Mouse (Mus musculus) spleen, embryonic (tissue): ENCODE measurements at regions not wholly inside any gene's neighbourhood (a gene's known extent, or its start where the extent isn't known, plus 50 kb on each side); places are given as distances from the start of the nearest gene placed in this dataset.

Source experiments
- CTCF ChIA-PET: fragments of 350-600 bp; sonication (Branson Sonifier 250); formaldehyde crosslinking; loops from one replicate; lab custom pipeline; 2022; lab: Charles Lee

GRCm38 (mm10) chr14:45056291-45056690 lies 68.3 kb downstream of the Ptger2 start:
- CTCF ChIA-PET: no interaction called here

- CTCF ChIA-PET: no interaction called here
Observed at GRCm38 (mm10) chr14:45061681-45062080, 73.7 kb downstream of the Ptger2 start.

GRCm38 (mm10) chr14:45064498-45064897 lies 76.5 kb downstream of the Ptger2 start:
- CTCF ChIA-PET: no interaction called here

- CTCF ChIA-PET: no interaction called here
Observed at GRCm38 (mm10) chr14:45069598-45070212, 81.7 kb downstream of the Ptger2 start.

GRCm38 (mm10) chr14:45074902-45075488 lies 87.0 kb downstream of the Ptger2 start:
- CTCF ChIA-PET: interaction anchor here (1.0 kb wide), 1 partner anchor 9 kb away, joined by 3 read pairs; no protein-coding TSS in a partner anchor

- CTCF ChIA-PET: no interaction called here
Observed at GRCm38 (mm10) chr14:45077216-45077615, 89.2 kb downstream of the Ptger2 start.

- CTCF ChIA-PET: no interaction called here
Observed at GRCm38 (mm10) chr14:45079793-45080192, 91.8 kb downstream of the Ptger2 start.

- CTCF ChIA-PET: no interaction called here
Observed at GRCm38 (mm10) chr14:45080231-45080630, 92.2 kb downstream of the Ptger2 start.

GRCm38 (mm10) chr14:45083058-45083457 lies 95.1 kb downstream of the Ptger2 start:
- CTCF ChIA-PET: interaction anchor here (1.5 kb wide), 1 partner anchor 9 kb away, joined by 3 read pairs; no protein-coding TSS in a partner anchor
